Mouse (Mus musculus) layer of hippocampus, adult 8-10 months (tissue): ENCODE results near the gene Vamp5. TPM values are rescaled to one million over a fixed set of nuclear protein-coding genes. Genes with fewer than 3 reads are reported as not detected.

Experiments used
- DNase-seq, 2 experiments: peaks; one replicate each; pipeline ENCODE4 v3.0.0; 2022; ENCODE audit warnings: low spot score in 2 of 2
- total RNA-seq, 4 experiments: library from RNA; stranded (reverse); gene quantifications; 2 replicates each; pipeline ENCODE4 v1.2.4; 2022

Gene Vamp5
- total RNA-seq, result 1 to 10 TPM; 3.8 to 8.8 (median 7.4) TPM

DNA sequence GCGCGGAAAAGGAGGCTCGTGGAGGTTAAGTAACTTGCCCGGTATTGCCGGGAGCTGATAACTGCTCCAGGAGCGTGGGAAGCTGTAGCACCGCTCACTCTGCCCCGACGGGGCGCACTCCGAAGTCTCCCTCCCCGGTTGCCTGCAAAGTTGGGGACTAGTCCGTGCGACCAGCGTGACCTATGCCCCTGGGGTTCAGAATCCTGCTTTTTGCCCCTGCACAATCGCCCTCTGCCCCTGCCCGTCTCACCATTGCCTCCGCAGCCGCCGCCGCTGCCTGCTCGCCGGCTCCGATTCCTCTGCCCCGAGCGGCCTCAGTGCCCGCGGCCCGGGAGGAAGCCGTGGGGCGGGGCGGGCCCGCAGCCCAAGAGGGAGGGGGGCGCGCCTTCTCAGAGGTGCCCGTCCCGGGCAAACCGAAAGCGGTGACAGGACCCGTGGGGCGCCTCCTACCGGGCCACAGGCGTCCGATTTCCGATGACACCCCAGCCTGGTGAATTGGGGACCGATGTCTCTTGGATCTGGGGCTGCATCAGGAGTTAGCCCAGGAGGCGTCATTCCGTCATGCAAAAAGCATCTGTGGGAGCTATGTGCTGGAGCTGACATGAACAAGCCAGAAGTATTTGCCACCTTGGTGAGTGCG, at the start of gene Vamp5:
Vamp5 (minus strand) TSS at position 338 of the 640 bp plus-strand sequence.
- peak in 1 of 2 experiments; percentile 48 for DNase-seq

DNA sequence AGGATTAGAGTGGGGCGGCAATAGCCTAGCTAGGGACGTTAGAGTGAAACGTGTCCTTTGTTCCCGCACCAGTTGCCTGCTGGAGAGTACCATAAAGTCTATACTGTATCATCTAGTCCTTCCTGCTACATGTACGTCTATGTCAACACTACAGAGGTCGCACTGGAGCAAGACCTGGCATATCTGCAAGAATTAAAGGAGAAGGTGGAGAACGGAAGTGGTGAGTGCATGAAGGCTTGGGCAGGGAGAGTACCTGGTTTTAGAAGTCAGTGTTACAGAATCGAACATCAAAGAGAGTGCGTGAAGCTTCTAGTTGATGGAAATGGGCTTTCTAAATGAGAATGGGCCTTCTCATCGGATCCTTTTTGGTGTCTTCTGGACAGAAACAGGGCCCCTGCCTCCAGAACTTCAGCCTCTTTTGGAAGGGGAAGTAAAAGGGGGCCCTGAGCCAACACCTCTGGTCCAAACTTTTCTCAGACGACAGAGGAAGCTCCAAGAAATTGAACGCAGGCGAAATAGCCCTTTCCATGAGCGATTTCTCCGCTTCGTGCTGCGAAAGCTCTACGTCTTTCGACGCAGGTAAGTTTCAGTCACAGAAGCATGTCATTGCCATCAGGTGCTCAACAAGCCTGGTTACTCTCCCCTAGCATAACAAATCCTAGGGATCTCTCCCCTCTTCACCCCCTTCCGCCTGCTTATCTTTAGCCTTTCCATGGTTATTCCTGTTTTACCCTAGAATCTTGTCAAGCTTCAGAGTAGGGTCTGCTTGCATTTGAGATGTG, 49.0 kb upstream of the Vamp5 start:
- no peak for DNase-seq

DNA sequence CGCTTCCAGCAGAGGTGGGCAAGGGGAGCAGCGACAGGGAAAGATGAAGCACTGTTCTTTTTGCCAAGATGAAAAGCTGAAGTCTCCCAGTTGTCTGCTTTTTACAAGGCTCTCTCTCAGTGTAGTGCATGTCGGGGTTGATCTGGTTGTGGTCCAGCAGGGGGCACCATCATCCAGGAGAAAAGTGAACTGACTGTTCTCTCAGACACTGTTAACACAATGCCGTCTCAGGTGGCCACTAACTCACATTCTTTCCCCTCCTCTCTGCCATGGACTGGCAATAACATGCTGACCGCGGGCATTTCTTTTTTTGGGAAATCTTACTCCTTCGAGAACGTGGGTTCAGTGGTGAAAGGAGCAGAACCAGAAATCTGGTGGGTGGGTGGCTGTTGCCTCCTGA, 47.8 kb upstream of the Vamp5 start:
- DNase-seq, result peak; percentile 69 to 83

DNA sequence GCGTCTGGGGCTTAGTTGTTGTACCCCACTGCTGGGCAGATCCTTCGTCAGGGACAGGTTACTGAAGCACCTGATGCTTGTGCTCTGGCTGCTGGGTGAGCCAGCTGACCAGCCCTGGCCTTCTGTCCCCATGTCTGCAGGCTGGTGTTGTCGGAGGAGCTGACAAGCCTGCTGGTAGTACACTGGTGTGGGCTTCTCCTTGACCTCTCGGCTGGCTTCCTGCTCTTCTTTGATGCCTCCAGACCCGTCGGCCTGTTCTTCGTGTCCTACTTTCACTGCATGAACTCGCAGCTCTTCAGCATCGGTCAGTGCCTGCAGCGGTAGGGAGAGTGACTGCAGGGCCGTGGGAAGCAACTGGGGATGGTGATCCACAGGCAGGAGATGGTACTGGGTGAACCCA, 45.4 kb upstream of the Vamp5 start:
- no peak for DNase-seq

DNA sequence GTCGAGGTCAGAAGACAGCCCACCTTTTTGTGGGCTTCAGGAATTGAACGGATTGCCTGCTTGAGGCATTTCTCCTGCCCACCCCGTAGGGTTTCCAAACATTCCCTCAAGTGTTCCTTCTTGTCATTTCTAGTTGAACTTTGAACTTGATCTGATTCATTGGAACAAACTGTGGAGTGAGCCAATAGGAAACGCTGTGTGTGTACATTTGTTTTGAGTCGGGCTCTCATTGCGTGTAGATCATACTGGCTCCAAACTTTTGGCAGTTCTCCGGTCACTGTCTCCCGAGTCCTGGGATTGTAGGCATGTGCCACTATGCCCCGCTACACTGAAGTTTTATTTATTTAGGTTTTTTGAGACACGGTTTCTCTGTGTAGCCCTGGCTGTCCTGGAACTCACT, 40.6 kb upstream of the Vamp5 start:
- DNase-seq, result no peak

DNA sequence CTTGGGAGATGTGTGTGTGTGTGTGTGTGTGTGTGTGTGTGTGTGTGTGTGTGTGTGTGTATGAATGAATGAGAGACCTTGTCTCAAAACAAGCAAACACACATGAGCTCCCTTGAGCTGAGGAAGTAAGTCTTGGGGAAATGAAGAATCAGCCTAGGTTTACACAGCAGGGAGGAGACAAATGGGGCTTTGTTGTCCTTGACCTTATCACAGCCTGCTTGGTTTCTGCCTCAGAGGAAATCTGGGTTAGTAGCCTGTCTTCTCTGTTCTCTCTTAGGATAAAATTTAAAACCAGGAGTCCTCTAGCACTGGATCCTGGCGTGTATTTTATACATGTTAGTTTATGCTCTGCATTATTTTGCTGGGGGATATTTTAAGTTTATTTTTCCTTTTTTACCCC, 39.5 kb upstream of the Vamp5 start:
- DNase-seq, result no peak

DNA sequence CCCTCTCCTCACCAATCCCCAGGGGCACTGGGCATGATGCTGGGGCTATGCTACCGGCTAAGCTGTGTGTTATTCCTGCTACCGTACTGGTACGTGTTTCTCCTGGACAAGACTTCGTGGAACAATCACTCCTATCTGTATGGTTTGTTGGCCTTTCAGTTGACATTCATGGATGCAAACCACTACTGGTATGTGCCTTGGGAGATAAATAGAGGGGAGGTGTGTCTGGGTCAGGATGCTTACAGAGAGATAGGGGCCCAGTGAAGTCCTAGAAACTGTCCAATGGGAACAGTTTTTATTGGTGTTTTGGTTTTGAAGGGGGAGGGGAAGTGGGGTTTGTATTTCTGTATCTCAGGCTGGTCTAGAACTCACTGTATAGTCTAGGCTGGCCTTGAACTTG, 38.0 kb upstream of the Vamp5 start:
- DNase-seq, result no peak

DNA sequence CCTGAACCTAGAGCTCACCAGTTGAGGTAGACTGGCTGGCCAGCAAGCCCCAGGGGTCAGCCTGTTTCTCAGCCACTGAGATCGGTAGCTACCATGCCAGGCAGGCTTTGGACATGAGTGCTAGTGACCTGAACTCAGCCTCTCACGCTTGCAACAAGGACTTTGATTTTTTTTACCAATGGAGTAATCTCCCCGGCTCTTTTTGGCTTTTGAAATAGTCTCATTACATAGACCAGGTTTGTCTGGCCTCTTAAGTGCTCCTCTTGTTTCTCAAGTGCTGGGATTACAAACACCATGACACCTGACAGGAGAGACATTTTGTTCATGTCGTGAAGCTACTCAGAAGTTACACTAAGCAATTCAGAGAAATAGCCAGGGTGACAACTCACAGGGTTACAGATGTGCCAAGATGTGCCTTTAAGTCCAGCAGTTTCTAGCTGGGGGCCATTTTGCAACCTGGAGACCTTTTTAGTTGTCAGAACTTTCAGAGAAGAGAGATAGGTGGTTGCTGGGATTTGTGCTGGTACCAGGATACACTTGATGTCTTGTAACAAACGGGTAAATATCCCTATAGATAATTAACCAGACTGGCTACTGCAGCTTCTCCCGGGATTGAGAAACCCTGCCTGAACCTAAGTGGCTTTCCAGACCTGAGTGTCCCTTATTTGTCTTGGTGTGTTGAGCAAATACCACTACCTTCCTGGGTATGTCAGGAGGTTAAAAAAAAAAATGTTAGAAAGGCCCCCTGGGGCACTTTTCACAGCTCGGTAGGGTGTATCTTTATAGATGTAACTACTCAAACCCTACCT, 35.9 kb upstream of the Vamp5 start:
- no peak for DNase-seq

DNA sequence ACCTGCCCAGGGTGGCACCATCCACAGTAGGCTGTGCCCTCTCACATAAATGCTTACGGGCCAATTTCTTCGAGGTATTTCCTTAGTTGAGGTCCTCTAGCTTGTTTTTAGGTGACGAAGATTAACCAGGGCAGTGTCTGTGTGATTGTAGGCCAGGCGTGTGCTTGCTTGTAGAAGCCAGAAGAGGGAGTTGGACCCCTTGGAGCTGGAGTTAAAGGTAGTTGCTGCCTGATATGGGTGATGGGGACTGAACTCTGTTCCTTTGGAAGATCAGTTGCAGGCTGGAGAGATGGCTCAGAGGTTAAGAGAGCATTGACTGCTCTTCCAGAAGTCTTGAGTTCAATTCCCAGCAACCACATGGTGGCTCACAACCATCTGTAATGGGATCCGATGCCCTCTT, 34.9 kb upstream of the Vamp5 start:
- no peak for DNase-seq

DNA sequence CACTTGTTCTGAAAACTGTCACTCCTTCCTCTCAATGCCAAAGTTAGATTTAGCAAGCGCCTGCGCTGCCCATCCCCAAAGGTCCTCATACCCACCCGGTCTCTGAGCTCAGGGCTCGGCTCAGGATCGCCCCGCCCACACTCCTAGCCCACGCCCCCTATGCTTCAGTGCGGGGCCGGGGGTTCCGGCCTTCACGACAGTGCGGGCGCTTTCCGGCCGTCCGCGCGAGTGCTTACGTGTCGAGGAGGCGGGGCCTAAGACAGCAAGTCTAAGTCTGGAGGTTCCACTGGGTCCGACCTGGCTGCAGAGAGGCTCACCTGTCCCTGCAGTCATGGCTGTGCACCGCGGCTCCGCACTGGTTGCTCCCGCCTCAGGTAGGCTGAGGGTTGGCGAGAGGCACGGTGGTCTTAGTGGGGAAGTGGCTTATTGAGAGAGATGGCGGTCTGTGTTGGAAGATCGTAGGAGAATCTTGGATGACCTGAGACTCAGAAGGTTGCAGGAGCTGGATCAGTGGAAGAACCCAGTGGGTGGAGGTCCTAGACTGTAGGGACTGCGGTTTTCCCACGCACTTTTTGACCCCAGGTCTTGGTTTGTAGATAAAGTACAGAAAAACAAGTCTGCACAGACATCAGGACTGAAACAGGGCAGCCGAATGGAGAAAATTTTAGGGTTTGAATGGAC, 33.9 kb upstream of the Vamp5 start, which contains the start of gene Ggcx:
Ggcx (plus strand) TSS at position 233 of the 681 bp plus-strand sequence.
- DNase-seq, result peak; percentile 85 to 89

DNA sequence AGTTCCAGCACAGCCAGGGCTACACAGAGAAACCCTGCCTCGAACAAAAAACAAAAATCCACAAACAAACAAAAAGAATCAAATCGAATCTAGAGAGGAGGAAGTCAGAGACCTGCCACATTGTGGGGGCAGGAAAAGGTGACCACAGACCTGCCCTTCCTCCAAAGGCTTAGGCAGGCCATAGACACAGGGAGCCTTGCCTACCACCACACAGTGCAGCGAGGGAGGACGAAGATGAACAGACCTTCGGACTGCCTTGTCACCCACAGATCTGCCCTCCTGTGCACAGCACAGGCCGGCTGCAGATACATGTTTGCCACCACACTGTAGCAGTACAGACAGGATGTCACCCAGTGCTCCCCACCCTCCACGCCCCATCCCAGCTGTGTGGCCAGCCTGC, 30.2 kb upstream of the Vamp5 start:
- no peak for DNase-seq

DNA sequence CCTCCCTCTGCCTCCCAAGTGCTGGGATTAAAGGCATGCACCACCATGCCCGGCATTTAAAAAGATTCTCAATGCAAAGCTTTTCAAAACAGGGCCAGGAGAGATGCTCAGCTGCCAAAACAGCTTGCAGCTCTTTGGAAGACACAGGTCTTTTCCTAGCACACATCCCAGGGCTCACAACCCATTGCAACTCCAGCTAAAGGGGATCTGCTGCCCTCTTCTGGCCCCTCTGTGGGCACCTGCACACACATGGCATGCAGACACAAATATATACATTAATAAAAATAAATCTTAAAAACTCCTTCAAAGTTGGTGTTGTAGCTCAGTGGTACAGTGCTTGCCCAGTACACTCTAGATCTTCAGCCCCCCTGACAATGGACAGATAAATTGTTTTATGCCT, 29.7 kb upstream of the Vamp5 start:
- DNase-seq, result no peak

DNA sequence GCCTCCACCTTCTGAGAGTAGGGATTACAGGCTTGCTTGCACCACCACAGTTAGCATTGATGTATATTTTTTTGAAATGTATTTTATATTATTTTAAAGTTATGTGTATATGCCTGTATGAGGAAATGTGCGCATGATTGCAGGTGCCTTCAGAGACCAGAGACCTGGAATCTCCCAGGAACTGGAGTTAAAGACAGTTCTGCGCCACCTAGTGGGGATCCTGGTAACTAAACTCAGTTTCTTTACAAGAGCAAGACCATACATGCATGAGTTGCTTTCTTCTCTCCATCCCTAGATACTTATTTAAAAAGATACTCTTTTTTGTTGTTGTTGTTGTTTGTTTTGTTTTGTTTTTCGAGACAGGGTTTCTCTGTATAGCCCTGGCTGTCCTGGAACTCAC, 29.3 kb upstream of the Vamp5 start:
- peak in 1 of 2 experiments; percentile 61 for DNase-seq

DNA sequence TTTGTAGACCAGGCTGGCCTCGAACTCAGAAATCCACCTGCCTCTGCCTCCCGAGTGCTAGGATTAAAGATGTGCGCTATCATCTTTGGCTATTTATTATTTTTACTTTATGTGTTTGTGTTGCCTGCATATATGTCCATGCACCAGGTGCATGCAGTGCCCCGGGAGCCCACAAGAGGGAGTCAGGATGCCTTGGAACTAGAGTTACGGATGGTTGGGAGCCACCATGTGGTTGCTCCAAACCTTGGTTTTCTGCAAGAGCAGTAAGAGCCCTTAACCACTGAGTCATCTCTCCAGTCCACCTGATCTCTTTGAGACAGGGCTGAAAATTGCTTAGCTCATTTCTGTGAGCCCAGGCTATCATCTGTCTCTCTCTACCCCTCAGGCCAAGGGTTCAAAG, 26.9 kb upstream of the Vamp5 start:
- peak in 1 of 2 experiments; percentile 83 for DNase-seq

DNA sequence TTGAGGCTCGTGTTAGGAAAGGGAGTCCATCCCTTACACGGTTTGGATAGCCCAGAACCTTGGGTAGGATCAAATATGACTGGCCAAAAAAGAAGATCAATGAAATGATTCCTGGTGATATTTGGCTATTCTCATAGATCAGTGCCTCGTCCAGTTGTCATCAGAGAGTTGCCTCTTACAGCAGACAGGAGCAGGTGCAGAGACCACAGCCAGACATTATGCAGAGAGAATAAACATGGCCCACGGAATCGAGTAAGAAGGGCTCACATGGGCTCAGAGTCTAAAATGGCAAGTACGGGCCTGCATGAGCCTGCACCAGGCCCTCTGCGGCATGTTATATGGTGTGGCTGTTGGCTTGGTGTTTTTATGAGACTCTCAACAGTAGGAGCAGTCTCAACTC, 25.1 kb upstream of the Vamp5 start:
- DNase-seq, result no peak

DNA sequence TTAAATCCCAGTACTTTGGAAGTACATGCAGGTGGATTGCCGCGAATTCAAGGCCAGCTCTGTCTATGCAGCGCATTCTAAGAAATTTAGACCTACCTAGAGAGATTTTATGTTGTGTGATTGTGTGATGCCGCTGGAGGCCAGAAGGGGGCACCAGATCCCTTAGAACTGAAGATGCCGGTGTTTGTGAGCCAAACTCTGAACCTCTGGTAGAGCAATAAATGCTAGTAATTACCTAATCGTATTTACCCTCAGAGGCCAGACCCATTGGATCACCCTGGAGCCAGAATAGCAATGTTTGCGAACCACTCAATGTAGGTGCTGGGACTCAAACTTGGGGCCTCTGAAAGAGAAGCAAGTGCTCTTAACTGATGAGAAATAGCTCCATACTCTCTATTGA, 21.6 kb upstream of the Vamp5 start:
- peak in 1 of 2 experiments; percentile 72 for DNase-seq

DNA sequence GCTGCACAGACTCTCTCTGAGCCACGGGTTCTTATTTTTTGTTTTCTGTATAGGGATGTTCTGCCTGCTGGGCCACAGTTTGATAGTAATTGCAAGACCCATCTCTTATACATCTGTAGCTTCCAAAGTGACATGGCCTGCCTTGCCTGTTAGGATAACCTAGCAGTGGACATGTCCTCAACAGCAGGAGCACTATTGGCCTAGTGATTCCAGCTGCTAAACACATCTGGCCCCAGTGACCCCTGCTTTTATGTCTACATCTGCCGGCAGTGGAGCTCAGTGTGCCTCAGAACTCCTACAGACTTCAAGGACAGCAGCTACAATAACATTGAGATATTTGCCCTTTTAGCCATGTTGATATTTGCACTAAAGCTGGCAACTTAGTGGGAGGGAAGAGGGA, 19.7 kb upstream of the Vamp5 start:
- DNase-seq, result no peak

DNA sequence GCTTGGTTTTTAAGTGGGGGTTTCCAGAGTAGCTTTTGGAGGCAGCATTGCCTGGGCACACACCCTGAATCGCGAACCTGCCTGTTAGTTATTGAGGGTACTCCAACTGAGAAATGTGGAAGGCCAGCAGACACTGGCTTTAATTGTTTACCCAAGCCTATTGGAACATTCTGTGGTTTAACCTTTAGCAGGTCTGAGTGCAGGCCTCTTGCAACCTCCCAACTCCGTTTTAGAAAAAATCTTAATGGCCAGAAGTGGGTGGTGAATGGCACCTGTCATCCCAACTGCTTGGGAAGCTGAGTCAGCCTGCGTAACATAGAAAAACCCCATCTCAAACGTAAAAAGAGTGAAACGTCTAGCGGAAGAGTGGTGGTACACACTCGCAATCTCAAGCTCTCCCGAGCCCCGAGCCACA, 16.6 kb upstream of the Vamp5 start:
- DNase-seq, result no peak

DNA sequence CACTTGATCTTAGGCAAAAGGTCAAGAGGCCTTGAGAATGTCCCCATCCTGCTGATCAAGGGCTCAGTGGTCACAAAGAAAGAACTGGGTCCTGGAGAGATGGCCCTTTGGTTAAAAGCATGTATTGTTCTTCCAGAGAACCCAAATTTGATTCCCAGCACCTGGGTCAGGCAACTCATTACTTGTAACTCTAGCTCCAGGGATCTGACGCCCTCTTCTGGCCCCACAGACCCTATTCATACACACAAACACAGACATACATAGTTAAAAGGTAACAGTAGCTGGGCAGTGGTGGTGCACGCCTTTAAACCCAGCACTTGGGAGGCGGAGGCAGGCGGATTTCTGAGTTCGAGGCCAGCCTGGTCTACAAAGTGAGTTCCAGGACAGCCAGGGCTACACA, 12.1 kb upstream of the Vamp5 start:
- DNase-seq, result no peak

DNA sequence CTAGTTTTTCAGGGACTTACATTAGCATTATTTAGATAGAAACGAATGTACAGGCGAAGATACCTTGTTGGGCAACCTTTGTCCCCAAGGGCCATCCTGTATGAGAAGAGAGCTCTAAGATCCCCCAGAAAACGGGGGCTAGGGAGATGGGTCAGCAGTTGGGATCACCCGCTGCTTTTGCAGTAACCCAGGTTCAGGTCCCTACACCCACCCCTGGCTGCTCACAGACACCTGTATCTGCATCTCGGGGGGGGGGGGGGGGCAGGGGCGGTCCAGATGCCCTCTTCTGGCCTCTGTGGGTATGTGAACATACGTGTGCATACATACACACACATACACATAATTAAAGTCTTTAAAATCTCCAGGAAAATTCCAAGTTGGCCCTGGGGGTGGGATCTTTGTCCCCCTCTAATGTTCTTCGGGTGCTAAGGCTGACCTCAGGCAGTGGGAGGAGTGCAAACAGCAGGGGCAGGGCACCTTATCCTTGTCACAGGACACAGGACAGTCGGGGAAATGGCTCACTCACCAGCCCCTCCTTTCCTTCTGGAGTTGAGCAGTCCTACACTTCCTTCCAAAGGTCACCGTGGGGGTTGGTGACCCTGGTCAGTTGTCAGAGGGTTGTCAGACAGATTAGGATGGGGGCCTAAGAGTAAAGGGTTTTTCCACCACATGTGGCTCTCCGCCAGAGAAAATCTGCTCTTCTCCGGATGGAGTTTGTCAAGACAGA, 10.7 kb upstream of the Vamp5 start:
- DNase-seq, result no peak
